Mouse (Mus musculus) brown adipose tissue, adult 24 weeks (tissue): ENCODE results near the gene Cited1. TPM values are rescaled to one million over a fixed set of nuclear protein-coding genes. Genes with fewer than 3 reads are reported as not detected.
"Not testable (repeated sequence)": the region's sequence is repeated elsewhere in the genome, so short reads cannot be mapped to it uniquely, and the experiment has no call there.

Experiments used
- H3K27ac ChIP-seq: fragments of 200-500 bp; replicated peaks from 2 replicates; pipeline ENCODE4 v1.5.1; 2012; ENCODE audit warnings: low read depth, mild to moderate bottlenecking, low read length
- H3K4me1 ChIP-seq: fragments of 200-500 bp; 2 replicates; pipeline ENCODE4 v1.6.1; 2012; ENCODE audit warnings: low read length, mixed read lengths; ENCODE audit not compliant: control insufficient read depth, insufficient read depth, insufficient read length
- H3K4me3 ChIP-seq: fragments of 200-500 bp; 2 replicates; pipeline ENCODE4 v1.5.1; 2012; ENCODE audit warnings: low read depth, mild to moderate bottlenecking, low read length, moderate library complexity; ENCODE audit not compliant: insufficient read depth
- polyA plus RNA-seq: library from polyadenylated mRNA; stranded (reverse); fragments of >200 nt; gene quantifications from 2 replicates; pipeline ENCODE4 v1.2.4, GENCODE M21; 2012; ENCODE audit not compliant: missing spikeins, insufficient read depth, insufficient read length

The Cited1 gene
- polyA plus RNA-seq, result not detected in 2 replicates

DNA sequence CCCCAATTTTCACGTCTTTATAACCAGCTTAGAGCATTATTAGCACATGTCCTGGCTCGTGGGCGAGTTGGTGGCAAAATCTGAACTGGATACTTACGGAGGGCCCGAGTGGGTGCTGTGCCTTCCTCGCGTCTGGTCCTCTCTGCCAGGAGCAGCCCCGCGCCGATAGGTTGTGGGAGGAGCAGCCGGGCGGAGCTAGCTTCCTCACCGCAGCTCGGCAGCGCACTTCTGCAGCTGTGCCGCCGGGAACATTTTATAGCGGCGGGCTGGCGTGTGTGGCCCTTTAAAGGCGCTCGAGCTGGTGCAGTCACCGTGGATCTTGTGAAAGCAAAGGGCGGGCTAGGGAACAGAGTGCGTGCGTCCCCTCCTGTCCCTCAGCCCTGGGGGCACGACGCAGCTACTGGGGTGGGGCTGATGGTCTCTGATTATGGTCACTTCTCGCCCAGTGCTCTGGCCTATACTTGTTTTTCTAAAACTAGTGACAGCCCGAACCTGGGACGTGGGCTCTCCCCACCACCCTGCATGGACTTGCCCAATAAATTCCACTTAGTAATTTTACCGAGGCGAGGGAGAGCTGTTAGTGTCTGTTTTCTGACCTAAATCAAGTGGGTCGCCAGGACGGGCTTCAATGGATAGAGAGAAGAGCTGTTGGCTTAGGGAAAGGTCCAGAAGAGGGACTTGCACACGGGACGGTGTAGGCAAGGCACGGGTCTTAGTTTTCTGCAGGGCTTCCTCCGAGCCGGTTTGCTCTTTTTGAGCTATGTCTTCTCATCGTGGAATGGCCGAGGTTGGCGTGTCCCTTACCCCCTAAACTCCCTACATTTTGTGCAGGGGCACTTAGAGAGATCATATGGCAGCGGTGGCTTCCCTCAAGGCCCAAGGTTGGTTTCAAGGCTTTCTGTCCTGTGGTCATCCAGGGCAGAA is at the start of gene Cited1:
Cited1 (minus strand) TSS at position 245 of the 924 bp plus-strand sequence.
- Histone ChIP-seq H3K4me1 (no peaks in the 10 kb centered on the region), H3K4me3 (peak within 1 kb of the TSS; percentile 60), H3K27ac (no peak within 1 kb of the TSS)

DNA sequence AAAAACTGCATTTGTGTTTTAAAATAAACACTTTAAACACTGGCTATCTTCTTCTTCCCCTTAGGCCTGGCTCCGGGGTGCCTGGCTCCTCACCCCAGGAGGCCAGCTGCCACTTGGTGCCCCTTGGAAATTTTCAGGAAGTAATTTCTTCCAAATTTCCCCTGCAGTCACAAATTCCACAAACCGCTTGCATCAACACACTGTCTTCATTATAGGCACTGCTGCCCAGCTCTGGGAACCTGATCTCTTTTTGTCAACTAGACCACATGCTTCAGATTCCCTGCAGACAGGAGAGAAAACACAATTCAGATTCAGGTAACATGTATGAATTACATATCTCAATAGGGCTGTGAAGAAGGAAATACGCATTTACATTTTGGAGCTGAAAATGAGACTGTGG is 32.9 kb upstream of the Cited1 start:
- Histone ChIP-seq H3K4me1 (no peaks in the 10 kb centered on the region), H3K27ac (no peak overlapping the region), H3K4me3 (no peak overlapping the region)

DNA sequence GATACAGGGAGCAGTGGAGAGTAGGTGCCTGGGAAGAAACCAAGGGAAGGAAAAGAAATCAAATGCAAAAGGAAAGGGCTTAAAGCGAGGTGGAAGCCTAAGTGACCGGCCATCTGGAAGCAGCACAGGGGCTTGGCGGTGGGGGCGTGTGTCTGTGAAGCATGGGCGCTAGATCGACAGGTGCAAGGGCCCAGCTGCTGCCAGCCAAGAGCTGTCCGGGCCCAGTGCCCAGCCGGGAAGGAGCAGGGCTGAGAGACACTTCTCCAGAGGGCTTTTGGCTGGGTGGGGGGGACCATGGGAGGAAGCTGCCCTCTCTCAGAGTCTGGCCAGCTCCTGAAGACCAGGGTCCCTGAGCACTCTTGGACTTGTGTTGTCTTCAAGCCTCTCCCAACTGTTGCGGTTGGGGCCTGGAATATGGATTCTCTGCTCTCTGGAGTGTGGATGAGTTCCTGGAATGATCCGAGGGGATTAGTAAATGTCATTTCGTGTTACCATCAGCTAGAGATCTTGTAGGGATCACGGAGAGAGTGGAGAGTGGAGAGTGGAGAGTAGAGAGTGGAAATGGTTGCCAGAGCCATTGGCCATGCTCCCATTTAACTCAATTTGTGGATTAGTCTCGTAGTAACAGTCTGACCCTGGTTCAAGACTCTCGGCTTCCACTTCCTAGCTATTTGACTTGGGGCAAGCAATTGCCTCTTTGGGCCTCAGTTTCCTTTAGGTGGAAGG is 10.8 kb upstream of the Cited1 start:
- H3K4me3 ChIP-seq, result no peak overlapping the region
- H3K27ac ChIP-seq, result no peak overlapping the region
- no peaks in the 10 kb centered on the region for H3K4me1 ChIP-seq

DNA sequence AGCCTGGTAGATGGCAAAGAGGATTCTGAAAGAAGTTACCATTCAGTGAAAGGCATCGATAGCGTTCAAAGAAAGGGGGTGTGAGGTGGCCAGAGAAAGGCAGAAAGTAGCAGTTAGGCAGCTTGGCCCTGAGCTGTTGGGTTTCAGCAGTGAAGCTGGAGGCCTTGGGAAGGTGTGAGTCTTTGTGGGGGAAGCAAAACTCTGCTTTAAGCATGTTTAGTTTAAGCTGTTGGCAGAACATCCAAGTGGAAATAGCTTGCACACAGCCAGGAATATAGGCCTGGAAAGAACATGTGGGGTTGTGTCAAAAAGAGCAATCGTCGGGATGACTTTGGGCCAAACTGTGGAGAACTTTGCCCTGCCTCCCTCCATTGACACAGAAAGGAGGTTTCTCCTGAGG is 7.8 kb upstream of the Cited1 start:
- no peak overlapping the region for H3K27ac ChIP-seq
- no peaks in the 10 kb centered on the region for H3K4me1 ChIP-seq
- H3K4me3 ChIP-seq, result no peak overlapping the region

DNA sequence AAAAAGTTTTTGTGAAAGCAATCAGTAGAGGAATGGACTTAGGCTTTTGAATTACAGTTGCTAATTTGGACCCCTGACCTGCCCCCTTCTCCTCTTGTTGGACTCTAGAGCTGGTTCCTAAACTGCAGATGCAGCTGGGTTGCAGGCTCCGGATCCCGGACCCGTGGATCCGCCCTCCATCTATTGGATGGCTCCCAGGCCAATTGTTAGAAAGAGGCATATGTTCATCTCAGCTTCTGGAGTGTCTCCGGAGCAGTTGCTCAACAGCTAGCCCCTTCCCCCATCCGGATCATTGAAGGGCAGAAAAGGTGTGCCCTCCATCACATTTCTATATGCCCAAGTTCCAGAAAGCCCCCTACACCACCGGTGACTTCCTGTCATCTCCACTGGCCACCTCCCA is 1.9 kb upstream of the Cited1 start:
- Histone ChIP-seq H3K4me1 (no peaks in the 10 kb centered on the region), H3K4me3 (no peak overlapping the region), H3K27ac (no peak overlapping the region)

DNA sequence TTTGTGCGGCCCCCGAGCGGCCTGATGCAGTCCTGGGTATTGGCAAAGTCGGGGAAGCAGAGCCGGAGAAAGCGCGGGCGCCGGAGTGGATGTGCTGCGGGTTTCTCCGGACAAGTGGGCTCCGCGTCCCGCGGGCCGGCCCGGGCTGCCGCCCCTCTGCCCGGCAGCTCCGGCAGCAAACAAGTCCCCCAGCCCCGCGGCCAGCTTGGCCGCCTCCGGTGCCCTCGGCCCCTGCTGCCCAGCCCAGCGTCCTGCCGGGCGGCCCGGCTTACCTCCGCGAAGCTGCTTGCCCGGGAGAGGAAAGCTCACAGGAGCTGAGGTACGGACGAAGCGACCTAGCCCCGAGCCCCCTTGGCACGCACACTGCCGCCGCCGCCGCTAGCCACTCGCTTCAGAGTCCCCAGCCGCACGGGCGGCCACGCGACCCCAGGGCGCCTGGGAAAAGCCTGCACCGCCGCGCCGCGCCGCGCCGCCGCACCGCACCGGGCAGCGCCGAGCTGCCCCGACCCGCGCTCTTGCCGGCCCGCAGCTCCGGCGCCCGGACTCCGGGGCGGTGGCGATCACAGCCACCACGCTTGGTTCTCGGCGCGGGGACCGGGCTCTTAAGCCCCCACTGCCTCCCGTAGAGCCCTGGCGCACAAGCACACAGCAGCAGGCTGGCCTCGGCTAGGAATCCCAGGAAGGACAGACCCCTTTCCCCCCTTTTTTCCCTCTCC is 602 bp downstream of the Cited1 start:
- Histone ChIP-seq H3K4me1 (no peaks in the 10 kb centered on the region), H3K4me3 (peak overlapping the region; percentile 60), H3K27ac (no peak overlapping the region)

DNA sequence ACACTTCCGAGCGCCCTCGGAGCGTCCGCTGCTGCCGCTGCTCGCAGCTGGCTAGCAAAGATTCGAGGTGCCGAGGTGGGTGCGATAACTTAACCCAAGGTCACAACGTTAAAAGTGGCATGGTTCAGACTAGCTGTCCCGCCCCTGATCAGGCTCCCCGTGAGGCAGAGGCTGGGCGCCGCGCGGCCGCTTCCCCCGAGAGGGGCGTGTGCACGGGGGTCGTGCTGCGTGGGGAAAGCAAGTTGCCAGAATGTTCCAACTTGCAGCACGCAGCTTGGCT is 1.1 kb downstream of the Cited1 start:
- Histone ChIP-seq H3K27ac (no peak overlapping the region), H3K4me3 (peak overlapping the region; percentile 60), H3K4me1 (no peaks in the 10 kb centered on the region)

DNA sequence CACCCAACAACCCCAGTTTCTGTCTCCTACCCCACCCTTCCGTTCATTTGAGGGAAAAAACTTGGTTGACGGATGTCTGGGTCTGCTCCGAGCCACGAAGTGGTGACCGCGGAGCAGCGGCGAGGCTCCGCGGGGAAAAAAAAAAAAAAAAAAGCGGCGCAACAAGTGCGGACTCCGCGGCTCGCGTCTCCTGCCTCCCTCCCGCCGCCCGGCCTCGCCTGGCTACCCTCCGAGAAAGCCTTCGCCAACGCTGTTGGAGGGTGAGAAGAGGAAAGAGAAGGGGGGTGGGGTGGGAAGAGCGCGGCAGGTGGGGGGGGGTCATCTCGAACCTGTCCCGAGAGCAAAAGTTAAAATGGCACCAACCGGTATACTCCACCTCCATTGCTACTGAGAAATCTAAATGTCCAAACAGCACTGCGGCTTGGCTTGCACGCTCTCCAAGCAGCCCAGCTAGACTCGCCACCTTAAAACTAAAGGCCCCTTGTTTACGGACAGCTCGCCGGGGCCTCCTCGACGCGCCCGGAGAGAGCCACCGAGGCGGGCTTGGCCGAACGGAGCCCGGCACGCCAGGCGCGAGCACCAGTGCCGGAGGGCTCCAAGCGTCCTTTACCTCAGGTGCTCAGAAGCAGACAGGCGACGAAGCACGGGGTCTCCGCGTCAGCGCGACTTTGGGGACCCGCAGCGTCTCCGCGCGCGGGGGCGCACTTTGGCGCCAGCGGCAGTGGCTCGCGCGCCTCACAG is 1.7 kb downstream of the Cited1 start:
- H3K27ac ChIP-seq, result no peak overlapping the region
- H3K4me1 ChIP-seq, result no peaks in the 10 kb centered on the region
- H3K4me3 ChIP-seq, result peak overlapping the region; percentile 60

DNA sequence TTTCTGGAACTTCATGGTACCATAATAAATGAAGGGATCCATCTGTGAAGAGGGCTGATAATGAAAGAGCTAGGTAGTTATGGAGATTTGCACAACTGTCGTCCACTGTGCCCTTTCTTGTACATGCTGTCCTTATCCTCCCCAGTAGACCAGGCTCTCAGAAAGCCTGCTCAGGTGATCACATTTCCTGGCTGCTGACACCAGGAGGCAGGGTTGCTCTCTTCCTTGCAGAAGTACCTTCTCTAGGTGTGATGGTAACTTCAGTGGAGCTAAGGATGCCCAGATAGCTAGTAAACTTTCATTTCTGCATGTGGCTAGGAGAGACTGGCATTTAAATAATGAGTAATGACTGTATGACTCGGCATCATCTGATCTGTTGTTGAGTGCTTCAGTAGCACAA is 7.6 kb downstream of the Cited1 start:
- Histone ChIP-seq H3K4me1 (no peaks in the 10 kb centered on the region), H3K27ac (no peak overlapping the region), H3K4me3 (no peak overlapping the region)

DNA sequence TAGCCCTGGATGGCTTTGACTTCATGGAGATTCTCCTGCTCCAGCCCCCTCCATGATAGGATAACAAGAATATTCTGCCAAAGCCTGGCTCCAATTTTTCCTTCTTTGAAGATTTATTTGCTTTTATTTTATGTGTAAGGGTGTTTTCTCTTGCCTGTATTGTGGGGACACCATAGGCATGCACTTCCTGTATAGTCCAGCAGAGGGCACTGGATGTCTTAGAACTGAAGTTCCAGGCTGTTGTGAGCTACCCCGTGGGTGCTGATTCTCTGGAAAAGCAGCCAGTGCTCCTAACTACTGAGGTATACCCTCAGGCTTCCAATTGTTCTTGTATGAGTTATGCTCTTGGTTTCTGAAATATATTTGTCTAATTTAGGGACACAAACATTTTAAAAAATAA is 32.9 kb downstream of the Cited1 start:
- Histone ChIP-seq H3K4me1 (no peaks in the 10 kb centered on the region), H3K4me3 (no peak overlapping the region), H3K27ac (no peak overlapping the region)

DNA sequence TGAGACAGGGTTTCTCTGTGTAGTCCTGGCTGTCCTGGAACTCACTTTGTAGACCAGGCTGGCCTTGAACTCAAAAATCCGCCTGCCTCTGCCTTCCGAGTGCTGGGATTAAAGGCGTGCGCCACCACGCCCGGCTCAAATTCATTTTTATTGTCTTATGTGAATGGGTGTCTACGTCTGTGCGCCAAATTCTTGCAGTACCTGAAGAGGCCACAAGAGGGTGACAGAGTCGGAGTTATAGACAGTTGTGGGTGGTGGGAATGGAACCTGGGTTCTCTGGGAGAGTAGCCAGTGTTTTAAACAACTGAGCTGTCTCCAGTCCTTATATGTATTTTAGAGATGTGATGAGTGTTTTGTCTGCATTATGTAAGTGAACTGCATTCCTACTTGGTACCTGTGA is 36.6 kb downstream of the Cited1 start:
- not testable (repeated sequence) for H3K4me3 ChIP-seq, H3K27ac ChIP-seq, H3K4me1 ChIP-seq

Other genes with a start within 250 kb of the Cited1 start
- 0.83 and 1.5 TPM in 2 replicates for gene Rtl5, start 180.9 kb downstream of the Cited1 start, polyA plus RNA-seq
- gene Pin4, start 132.7 kb downstream of the Cited1 start, polyA plus RNA-seq, result 52.8 and 100 TPM in 2 replicates
- 0.32 TPM in 1 of 2 replicates, not detected in the other for gene Ercc6l, start 95.1 kb downstream of the Cited1 start, polyA plus RNA-seq
- 541 and 684 TPM in 2 replicates for gene Rps4x, start 62.8 kb downstream of the Cited1 start, polyA plus RNA-seq